Mouse (Mus musculus) lung, postnatal 36 days (tissue): ENCODE results near the gene Zfand3.

Experiments
- DNase-seq: peaks from one replicate; pipeline ENCODE4 v3.0.0; 2022; ENCODE audit warnings: mixed read lengths

Zfand3 gene

GRCm38 (mm10) chr17:30053463-30053862 lies 48.9 kb downstream of the Zfand3 start:
- peak; percentile 56 for DNase-seq

- no peak for DNase-seq
These were observed 49.3 kb downstream of the Zfand3 start for GRCm38 (mm10) chr17:30053871-30054270.

GRCm38 (mm10) chr17:30056226-30056625 lies 51.7 kb downstream of the Zfand3 start:
- DNase-seq = no peak

DNA sequence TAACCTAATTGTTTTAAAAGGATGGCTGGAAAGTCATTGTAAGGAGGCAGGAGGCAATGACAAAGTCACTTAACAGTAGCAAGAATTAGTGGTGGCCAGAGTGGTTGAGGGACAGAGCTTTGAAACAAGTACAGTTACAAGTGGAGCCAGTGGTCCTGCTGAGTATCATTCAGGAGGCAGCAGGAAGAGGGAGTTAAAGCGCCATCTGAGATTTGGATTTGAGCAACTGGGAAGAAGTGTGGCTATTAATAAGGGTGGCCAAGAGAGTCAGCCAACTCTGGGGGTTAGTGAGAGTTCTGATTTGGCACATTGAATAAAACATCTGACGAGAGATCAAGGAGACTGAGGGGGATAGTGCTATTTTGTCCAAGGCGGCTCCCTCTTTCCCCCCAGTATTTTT lies 54.1 kb downstream of the Zfand3 start:
- DNase-seq = no peak

- no peak for DNase-seq
These were observed 54.5 kb downstream of the Zfand3 start for GRCm38 (mm10) chr17:30059066-30059465.

DNA sequence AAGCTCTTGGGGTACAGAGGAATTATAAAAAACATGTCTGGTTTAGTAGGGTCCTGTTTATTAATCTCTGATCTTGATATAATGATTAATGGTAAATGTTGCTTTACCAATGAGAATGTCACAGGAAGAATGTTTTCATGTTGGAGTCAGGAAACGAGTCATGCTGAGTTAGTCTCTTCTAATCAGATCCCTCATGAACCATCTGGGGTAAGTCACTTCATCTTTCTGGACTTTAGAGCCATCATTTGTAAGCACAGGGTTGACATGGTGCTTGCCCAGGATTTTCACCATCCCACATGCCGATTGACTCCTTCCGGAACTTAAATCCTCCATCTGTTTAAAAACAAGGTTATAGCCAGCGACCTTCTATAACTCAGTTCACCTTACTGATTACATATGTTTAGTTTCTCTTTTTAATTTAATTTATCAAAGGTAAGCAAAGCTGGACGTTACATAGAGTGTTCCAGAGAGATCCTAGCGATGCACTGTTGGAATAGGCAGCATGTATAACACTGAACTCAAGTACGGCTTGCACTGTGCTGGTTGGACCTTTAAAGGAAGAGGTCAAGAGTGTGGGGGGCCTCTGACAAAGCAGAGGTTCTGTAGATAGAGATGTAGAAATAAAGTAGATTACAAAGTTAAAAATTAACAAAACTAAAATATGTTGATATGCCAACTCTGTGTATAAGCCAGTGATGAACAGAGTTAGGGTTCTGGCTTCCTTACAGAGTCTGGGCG lies 56.7 kb downstream of the Zfand3 start:
- no peak for DNase-seq

- DNase-seq = no peak
These were observed 59.3 kb downstream of the Zfand3 start for GRCm38 (mm10) chr17:30063849-30064248.

DNA sequence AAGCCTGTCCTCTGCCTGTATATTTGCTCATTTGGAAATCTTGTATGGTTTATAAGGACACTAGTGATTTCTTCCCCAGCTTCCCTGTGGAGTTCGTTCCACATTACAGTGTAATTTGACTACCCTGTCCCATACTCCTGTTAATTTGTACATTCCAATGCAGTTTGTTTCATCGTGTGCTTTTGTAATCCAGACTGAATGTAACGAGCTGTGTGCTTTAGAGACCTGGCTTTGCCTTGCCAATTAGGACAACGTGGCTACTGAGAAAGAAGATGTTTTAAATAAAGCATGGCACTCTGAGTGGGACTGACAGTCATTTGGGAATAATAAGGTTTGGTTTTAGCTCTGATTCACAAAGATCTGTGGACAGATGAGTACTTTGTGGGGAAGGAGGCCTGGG lies 60.2 kb downstream of the Zfand3 start:
- no peak for DNase-seq

DNA sequence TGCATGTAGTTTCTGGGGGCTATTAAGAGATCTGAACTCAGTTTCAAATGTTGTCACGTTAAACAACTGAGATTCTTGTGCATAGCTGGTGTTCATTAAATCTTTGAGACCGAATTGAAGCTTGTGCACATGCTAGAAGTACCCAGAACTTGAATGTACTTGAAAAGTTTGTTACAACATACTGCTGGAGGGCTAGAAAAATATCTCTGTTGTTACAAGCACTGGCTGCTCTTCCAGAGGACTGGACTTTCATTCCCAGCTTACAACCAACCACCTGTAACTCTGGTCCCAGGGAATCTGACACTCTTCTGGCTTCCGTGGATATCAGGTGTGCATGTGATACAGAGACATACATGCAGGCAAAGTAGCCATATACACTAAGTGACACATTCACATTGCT lies 65.2 kb downstream of the Zfand3 start:
- DNase-seq = no peak

DNA sequence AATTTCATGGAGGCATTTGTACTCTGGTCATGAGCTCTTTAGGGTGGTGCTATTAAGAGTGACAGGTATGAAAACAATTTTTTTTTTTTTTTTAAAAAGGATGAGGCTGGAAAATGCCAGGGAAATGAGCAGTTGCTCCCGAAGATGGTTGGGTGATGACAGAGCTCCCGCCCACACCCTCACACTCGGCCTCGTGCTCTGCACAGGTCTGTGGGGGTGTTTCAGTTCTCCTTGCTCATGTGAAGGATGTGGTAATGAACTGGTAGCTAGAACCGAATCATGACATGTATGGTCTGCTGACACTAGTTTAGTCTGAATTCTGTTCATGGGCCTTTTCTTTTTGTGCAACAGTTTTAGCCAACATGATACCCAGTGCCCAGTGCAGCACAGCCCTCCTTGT lies 66.1 kb downstream of the Zfand3 start:
- no peak for DNase-seq

GRCm38 (mm10) chr17:30072613-30073012 lies 68.1 kb downstream of the Zfand3 start:
- DNase-seq = no peak

DNA sequence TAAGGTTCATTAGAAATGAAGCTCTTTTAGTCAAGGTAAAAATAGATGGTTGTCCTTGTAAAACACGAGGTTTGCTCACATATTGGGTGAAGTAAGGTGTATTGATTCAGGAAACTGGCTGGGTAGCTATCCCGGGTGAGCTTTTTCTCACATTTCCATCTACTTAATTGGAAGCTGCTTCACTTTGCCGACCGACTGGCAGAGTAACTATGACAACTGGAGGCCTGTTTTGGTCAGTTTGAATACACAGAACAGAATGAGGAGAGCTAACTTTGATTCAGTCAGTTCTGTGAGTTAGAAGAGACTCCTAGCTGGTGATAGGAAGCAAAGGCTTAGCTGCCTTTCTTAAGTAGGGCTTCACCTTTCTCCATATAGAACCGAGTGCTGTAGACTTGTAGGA lies 71.4 kb downstream of the Zfand3 start:
- no peak for DNase-seq

GRCm38 (mm10) chr17:30084007-30084406 lies 79.5 kb downstream of the Zfand3 start:
- no peak for DNase-seq

GRCm38 (mm10) chr17:30086695-30087094 lies 82.2 kb downstream of the Zfand3 start:
- DNase-seq = no peak

DNA sequence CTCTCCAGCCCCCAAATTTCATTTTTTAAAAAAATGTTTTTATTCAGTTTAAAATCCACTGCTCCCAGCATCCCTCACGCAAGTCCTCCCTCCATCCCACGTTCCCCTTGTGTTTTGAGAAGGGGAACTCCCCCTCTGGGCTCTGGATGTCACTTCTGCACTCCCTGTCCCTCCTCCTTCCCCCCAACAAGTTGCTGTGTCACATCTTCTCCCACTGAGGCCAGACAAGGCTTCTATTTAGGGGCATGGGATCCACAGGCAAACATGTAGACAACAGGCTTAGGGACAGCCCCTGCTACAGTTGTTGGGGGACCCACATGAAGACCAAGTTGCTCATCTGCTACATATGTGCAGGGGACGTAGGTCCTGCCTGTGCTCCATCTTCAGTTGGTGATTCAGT lies 83.9 kb downstream of the Zfand3 start:
- no peak for DNase-seq

DNA sequence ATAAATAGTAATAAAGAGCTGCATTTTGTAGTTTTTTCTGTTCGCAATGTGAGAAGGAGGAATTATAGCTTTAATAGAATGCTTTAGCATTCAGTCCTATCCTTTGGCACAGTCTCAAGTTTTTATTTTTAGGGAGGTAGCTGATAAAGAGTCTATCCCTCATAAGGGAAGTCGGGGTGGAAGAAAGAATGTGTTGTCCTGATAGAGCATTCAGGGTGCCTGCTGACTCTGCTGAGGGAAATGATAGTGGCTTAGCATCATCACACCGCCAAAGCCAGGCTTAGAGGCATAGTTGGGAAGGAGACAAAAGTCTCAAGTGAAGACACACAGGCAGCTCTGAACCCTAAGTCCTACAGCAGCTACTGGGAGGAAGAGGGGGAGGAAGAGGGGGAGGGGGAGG lies 85.9 kb downstream of the Zfand3 start:
- no peak for DNase-seq

- no peak for DNase-seq
These were observed 88.7 kb downstream of the Zfand3 start for GRCm38 (mm10) chr17:30093148-30093749.

- no peak for DNase-seq
These were observed 92.6 kb downstream of the Zfand3 start for GRCm38 (mm10) chr17:30097156-30097555.

GRCm38 (mm10) chr17:30097677-30098076 lies 93.1 kb downstream of the Zfand3 start:
- no peak for DNase-seq

GRCm38 (mm10) chr17:30099670-30100069 lies 95.1 kb downstream of the Zfand3 start:
- no peak for DNase-seq

- no peak for DNase-seq
These were observed 97.3 kb downstream of the Zfand3 start for GRCm38 (mm10) chr17:30101801-30102200.

GRCm38 (mm10) chr17:30103005-30103404 lies 98.5 kb downstream of the Zfand3 start:
- DNase-seq = no peak

GRCm38 (mm10) chr17:30103641-30104165 lies 99.2 kb downstream of the Zfand3 start:
- peak; percentile 25 for DNase-seq

DNA sequence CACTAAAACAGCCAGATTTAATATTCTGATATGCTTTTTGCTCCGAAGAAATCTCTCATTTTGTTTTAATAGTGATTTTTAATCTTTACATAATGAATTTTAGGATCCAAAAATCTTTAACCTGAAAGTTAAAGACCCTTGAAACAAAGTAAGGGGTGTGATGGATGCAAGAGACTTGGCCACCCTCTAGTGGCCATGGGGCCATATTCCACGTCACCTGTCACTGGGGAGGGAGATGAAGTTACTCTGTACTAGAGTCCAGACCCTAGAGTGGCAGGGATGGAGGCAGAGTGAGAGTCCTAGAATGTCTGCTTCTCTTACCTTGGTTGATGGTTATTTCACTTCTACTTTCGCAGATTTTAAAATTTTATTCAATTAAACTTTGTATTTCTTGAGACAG lies 100.8 kb downstream of the Zfand3 start:
- DNase-seq = no peak

DNA sequence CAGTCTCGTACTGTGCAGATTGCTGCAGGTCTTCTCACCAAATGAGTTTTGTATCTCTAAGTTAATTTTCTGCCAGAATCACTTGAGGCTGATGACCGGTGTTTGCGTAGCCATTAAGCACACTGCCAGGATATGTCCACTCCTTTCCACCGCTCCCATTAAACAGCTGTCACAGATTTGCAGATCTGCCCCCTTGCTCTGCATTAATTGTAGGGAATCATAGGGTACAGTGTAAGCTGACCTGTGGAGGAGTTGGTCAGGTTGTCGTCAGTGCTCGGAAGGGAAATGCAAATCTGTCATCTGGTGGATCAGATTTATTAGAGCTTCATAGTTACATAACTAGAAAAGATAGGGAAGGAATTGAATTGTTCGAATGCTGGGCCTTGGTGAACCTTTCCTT lies 106.1 kb downstream of the Zfand3 start:
- DNase-seq = no peak
